Mouse (Mus musculus) lung, embryonic 15.5 days (tissue): Measurements from ENCODE around the gene Zfp276. TPM values are rescaled to one million over a fixed set of nuclear protein-coding genes. Genes with fewer than 3 reads are reported as not detected.

Source experiments
- ATAC-seq: fragments of 200-750 bp; cut with Nextera tagmentation; 2 replicates; pipeline ENCODE4 v1.8.0; 2017; ENCODE audit warnings: moderate number of reproducible peaks, borderline replicate concordance; ENCODE audit not compliant: low FRiP score, low TSS enrichment; ENCODE audit errors: extremely low read depth
- H3K27ac ChIP-seq: fragments of 300-500 bp; sonication (generic); 2 replicates; pipeline ENCODE4 v1.5.1; 2015; ENCODE audit warnings: moderate library complexity, mild to moderate bottlenecking, inconsistent platforms
- H3K27me3 ChIP-seq: fragments of 300-500 bp; sonication (generic); 2 replicates; pipeline ENCODE4 v1.6.1; 2015; ENCODE audit warnings: inconsistent platforms
- H3K36me3 ChIP-seq: fragments of 300-500 bp; sonication (generic); 2 replicates; pipeline ENCODE4 v1.6.1; 2015; ENCODE audit warnings: inconsistent platforms
- H3K4me1 ChIP-seq: fragments of 300-500 bp; sonication (generic); 2 replicates; pipeline ENCODE4 v1.6.1; 2015; ENCODE audit warnings: inconsistent platforms
- H3K4me2 ChIP-seq: fragments of 300-500 bp; sonication (generic); 2 replicates; pipeline ENCODE4 v1.6.1; 2015; ENCODE audit warnings: inconsistent platforms, mild to moderate bottlenecking, moderate library complexity
- H3K4me3 ChIP-seq: fragments of 300-500 bp; sonication (generic); 2 replicates; pipeline ENCODE4 v1.5.1; 2015; ENCODE audit warnings: mild to moderate bottlenecking, inconsistent platforms
- H3K9ac ChIP-seq: fragments of 300-500 bp; sonication (generic); 2 replicates; pipeline ENCODE4 v1.6.1; 2015; ENCODE audit warnings: inconsistent platforms
- H3K9me3 ChIP-seq: fragments of 300-500 bp; sonication (generic); 2 replicates; pipeline ENCODE4 v1.6.1; 2016; ENCODE audit warnings: inconsistent platforms
- WGBS: fragments of 180-500 bp; shearing (Covaris S2); methylation state at CpG from one replicate; pipeline ENCODE4 v1.1.7; 2015; 5-methylcytosine and 5-hydroxymethylcytosine counted together
- polyA plus RNA-seq: library from polyadenylated mRNA; unstranded; fragments of >200 nt; fragmentation: Nextera tagmentation; extraction: Ambion mirVana; gene quantifications from 2 replicates; pipeline ENCODE4 v1.2.1, GENCODE M21; 2015

The Zfp276 gene
- polyA plus RNA-seq, 1 experiment from 2014 or later = 21.6 TPM

GRCm38 (mm10) chr8:123232553-123232952, 21.4 kb upstream of the Zfp276 start:
- H3K36me3 ChIP-seq = peaks cover 3% of the 10 kb centered on the region; the same call in 1 of the 2 replicates
- no peak overlapping the region for H3K4me3 ChIP-seq
- ATAC-seq = no peak
- peaks cover 30% of the 10 kb centered on the region for H3K27me3 ChIP-seq
- H3K27ac ChIP-seq = no peak overlapping the region
- no peaks in the 10 kb centered on the region for H3K9me3 ChIP-seq
- no peak overlapping the region for H3K9ac ChIP-seq
- WGBS = 30% methylated on average over 7 of the region's 7 CpGs
- H3K4me2 ChIP-seq = no peak overlapping the region
- peaks cover 17% of the 10 kb centered on the region for H3K4me1 ChIP-seq

GRCm38 (mm10) chr8:123233300-123233699, 20.7 kb upstream of the Zfp276 start:
- H3K4me1 ChIP-seq = peaks cover 17% of the 10 kb centered on the region
- H3K27me3 ChIP-seq = peaks cover 30% of the 10 kb centered on the region
- 53% methylated on average over 13 of the region's 13 CpGs for WGBS

DNA sequence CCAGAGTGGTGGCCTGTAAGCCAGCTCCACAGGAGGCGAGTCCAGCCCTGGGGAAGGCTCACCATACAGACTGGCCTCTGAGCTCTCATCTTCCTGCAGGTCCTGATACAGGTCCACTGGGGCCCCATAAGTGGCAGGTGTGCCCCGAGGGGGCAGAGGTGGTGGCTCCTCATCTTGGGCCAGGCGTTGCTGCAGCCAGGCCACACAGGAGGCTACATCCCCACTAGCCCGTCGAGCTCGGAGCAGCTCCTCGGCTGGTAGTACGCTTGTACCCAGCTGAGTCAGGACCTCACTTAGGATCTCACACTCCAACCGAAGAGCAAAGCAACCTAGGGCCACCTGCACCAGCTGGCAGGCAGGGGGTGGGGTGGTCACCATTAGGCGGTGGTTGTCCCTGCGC, 20.2 kb upstream of the Zfp276 start:
- no peak for ATAC-seq
- WGBS = 67% methylated on average over 11 of the region's 11 CpGs
- Histone ChIP-seq H3K4me1 (peaks cover 17% of the 10 kb centered on the region), H3K4me2 (no peak overlapping the region), H3K27ac (no peak overlapping the region), H3K27me3 (peaks cover 30% of the 10 kb centered on the region), H3K9ac (no peak overlapping the region), H3K9me3 (no peaks in the 10 kb centered on the region), H3K4me3 (no peak overlapping the region), H3K36me3 (no peaks in the 10 kb centered on the region)

More at GRCm38 (mm10) chr8:123233300-123233699, 20.7 kb upstream of the Zfp276 start:
- H3K4me2 ChIP-seq = no peak overlapping the region
- no peak overlapping the region for H3K27ac ChIP-seq
- no peak overlapping the region for H3K4me3 ChIP-seq
- no peaks in the 10 kb centered on the region for H3K36me3 ChIP-seq
- no peak for ATAC-seq
- no peak overlapping the region for H3K9ac ChIP-seq
- H3K9me3 ChIP-seq = no peaks in the 10 kb centered on the region

- no peak for ATAC-seq
Observed at GRCm38 (mm10) chr8:123234918-123235519, 19.0 kb upstream of the Zfp276 start.

DNA sequence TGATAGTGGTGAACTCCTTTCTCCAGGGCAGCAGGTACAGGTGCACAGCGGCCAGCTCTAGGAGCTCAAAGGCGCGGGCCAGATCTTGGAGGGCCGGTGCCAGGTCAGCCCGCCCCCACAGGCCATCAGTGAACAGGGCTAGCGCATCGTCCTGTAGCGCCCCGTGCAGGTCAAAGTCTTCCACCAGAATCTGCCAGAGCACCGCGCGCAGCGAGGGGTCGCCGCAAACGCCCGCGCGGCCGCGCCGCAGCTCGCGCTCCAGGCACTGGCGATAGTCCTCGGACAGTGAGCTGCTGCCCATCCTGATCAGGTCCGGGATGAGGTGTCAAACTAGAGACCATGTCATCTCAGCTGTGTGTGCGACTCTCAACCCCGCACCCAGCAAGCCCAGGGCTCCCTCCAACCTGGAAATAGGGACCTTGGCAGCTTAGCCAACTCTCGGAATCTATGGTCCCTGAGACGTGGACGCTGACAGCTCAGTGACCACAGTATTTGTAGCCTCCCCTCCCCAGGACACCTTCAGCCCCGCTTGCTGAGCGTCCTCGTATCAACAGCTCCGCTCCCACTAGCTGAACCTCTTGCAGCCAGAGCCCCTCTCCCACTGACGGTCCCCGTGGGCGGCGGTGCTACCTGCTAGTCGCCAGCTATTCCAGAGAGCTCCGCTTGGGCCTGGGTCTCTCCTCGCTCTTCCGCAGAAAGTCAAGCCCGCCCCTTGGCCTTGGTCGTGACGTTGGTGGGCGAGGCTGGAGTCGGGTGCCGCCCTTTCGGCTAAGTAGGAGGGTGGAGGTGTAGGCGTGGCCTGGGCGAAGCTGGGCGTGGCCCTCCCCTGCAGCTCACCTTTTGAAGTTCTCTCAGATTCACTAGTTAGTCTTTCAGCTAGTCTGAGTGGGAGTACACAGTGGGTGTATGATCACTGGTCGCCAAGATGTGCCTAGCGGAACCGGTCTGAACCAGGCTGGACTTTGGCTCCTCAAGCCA, 18.2 kb upstream of the Zfp276 start, which contains the start of gene Spata2l:
TSS of gene Spata2l (minus strand) at position 714 of the 978 bp plus-strand sequence.
- H3K9ac ChIP-seq = peak within 1 kb of the TSS; percentile 54
- no peak within 1 kb of the TSS for H3K27ac ChIP-seq
- WGBS = 1% methylated on average over 57 of the region's 57 CpGs

More at GRCm38 (mm10) chr8:123234918-123235519, 19.0 kb upstream of the Zfp276 start:
- Histone ChIP-seq H3K4me3 (peak overlapping the region; percentile 65), H3K27ac (no peak overlapping the region), H3K4me1 (peaks cover 17% of the 10 kb centered on the region), H3K27me3 (peaks cover 30% of the 10 kb centered on the region), H3K4me2 (peak overlapping the region; percentile 90), H3K9me3 (no peaks in the 10 kb centered on the region), H3K36me3 (no peaks in the 10 kb centered on the region), H3K9ac (peak overlapping the region; percentile 54)
- WGBS = 29% methylated on average over 13 of the region's 13 CpGs

GRCm38 (mm10) chr8:123239398-123239797, 14.6 kb upstream of the Zfp276 start:
- peaks cover 5% of the 10 kb centered on the region; the same call in 1 of the 2 replicates for H3K36me3 ChIP-seq
- no peaks in the 10 kb centered on the region for H3K9me3 ChIP-seq
- no peak overlapping the region for H3K4me3 ChIP-seq
- ATAC-seq = no peak
- H3K4me2 ChIP-seq = no peak overlapping the region
- peaks cover 17% of the 10 kb centered on the region for H3K27me3 ChIP-seq
- peaks cover 17% of the 10 kb centered on the region for H3K4me1 ChIP-seq
- H3K27ac ChIP-seq = no peak overlapping the region
- WGBS = 84% methylated on average over 10 of the region's 10 CpGs
- H3K9ac ChIP-seq = no peak overlapping the region

More for the DNA sequence above, 18.2 kb upstream of the Zfp276 start, which contains the start of gene Spata2l:
- peaks cover 30% of the 10 kb centered on the region for H3K27me3 ChIP-seq
- H3K4me3 ChIP-seq = peak within 1 kb of the TSS; percentile 65
- peak; percentile 83 for ATAC-seq
- peak within 1 kb of the TSS; percentile 90 for H3K4me2 ChIP-seq
- H3K36me3 ChIP-seq = 0 out of 2 replicates have a peak, but pooled peaks cover 2% of the 10 kb centered on the region
- H3K4me1 ChIP-seq = peaks cover 17% of the 10 kb centered on the region
- no peaks in the 10 kb centered on the region for H3K9me3 ChIP-seq

DNA sequence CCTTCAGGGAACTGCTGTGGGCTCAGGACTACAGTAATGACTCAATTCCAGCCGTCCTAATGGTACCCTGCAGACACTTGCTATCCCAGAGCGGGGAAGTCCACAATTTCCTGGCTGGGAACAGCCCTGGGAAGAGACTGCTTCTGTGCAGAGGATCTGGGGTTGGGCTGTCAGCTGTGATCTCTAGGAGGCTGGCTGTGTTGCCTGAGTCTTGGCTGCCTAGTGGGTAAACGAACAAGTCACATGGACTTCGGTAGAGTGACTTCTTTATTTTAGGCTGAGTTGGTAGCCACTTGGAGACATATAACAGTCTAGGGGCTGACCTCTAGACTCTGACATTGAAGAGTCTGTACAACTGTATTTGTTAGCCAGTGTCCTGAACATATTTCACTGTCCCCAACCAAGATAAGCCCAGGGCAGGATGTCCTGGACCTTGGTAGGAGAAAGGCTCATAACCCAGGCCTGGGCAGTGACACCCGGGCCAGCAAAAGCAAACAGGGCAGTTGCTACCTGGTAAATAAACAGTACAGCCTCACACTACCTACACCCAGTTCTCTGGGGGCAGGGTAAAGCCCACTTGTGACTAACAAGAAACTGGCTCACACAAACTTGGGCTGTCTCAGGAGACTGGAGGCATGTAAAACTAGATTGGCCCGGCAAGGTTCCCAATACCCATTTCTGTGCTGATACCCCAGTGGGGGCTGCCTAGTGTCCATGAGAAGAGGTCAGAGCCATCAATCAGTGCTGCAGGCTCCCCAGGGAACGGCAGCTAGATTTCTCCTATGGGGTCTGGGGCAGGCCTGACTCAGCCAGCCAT, 11.7 kb upstream of the Zfp276 start:
- H3K36me3 ChIP-seq = peaks cover 33% of the 10 kb centered on the region
- 77% methylated on average over 7 of the region's 7 CpGs for WGBS
- H3K27ac ChIP-seq = no peak overlapping the region
- no peak for ATAC-seq
- H3K27me3 ChIP-seq = no peaks in the 10 kb centered on the region
- H3K9ac ChIP-seq = no peak overlapping the region
- no peaks in the 10 kb centered on the region for H3K9me3 ChIP-seq
- no peak overlapping the region for H3K4me2 ChIP-seq
- no peaks in the 10 kb centered on the region for H3K4me1 ChIP-seq
- H3K4me3 ChIP-seq = no peak overlapping the region

- Histone ChIP-seq H3K4me2 (no peak overlapping the region), H3K4me3 (no peak overlapping the region), H3K27ac (no peak overlapping the region), H3K9me3 (no peaks in the 10 kb centered on the region), H3K4me1 (no peaks in the 10 kb centered on the region), H3K27me3 (no peaks in the 10 kb centered on the region), H3K9ac (no peak overlapping the region), H3K36me3 (peaks cover 41% of the 10 kb centered on the region)
- 68% methylated on average over 11 of the region's 11 CpGs for WGBS
- no peak for ATAC-seq
Observed at GRCm38 (mm10) chr8:123243053-123243452, 10.9 kb upstream of the Zfp276 start.

DNA sequence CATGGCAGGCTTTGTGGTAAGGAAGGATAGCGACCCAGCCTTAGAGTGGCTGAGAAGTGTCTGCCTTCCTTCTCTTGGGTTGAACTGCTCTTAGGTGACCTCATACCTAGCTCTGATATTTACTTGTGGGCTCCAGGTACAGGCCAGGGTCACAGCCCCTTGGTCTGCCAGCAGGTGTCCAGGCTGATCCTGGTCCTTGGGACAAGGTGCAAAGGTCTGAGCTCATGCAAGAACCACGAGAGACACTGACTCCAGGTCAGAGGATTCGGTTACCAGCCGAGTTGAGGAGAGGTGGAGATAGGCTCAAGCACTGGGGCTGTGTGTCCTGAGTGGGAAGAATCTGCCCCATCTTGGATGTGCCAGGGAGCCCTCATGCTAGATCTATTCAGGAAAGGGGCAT, 9.6 kb upstream of the Zfp276 start:
- 83% methylated on average over 4 of the region's 4 CpGs for WGBS

DNA sequence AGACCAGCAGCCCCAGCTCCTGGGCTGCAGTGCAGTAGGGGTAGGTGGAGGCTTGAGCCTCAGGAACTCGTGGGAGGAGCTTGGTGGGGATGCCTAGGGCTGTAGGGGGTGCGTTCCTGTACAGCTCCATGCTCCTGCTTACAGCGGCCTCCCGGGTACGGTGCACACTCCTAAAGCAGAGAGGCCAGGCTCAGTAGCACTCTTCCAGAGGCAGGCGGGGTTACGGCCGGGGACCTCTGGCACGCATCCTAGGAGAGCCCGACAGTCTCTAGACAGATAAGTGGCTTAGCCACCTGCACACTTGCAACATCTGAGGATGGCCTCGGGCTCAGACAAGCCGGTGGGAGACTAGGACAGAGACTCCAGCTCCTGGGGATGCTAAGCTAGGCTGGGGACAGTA, 8.5 kb upstream of the Zfp276 start:
- Histone ChIP-seq H3K4me2 (no peak overlapping the region), H3K4me1 (no peaks in the 10 kb centered on the region), H3K36me3 (peaks cover 64% of the 10 kb centered on the region), H3K9me3 (no peaks in the 10 kb centered on the region), H3K4me3 (no peak overlapping the region), H3K27me3 (no peaks in the 10 kb centered on the region), H3K27ac (no peak overlapping the region), H3K9ac (no peak overlapping the region)
- WGBS = 83% methylated on average over 12 of the region's 12 CpGs
- ATAC-seq = no peak

More for the DNA sequence above, 9.6 kb upstream of the Zfp276 start:
- H3K4me2 ChIP-seq = no peak overlapping the region
- peaks cover 54% of the 10 kb centered on the region for H3K36me3 ChIP-seq
- H3K27ac ChIP-seq = no peak overlapping the region
- H3K4me3 ChIP-seq = no peak overlapping the region
- no peak for ATAC-seq
- no peaks in the 10 kb centered on the region for H3K4me1 ChIP-seq
- no peak overlapping the region for H3K9ac ChIP-seq
- no peaks in the 10 kb centered on the region for H3K27me3 ChIP-seq
- H3K9me3 ChIP-seq = no peaks in the 10 kb centered on the region

GRCm38 (mm10) chr8:123247748-123248147, 6.2 kb upstream of the Zfp276 start:
- Histone ChIP-seq H3K27me3 (no peaks in the 10 kb centered on the region), H3K27ac (no peak overlapping the region), H3K9me3 (no peaks in the 10 kb centered on the region), H3K4me1 (peaks cover 2% of the 10 kb centered on the region), H3K4me2 (no peak overlapping the region), H3K36me3 (peaks cover 66% of the 10 kb centered on the region), H3K4me3 (no peak overlapping the region), H3K9ac (no peak overlapping the region)
- 96% methylated on average over 6 of the region's 6 CpGs for WGBS
- ATAC-seq = 0 out of 2 replicates have a peak, but pooled peaks have one; percentile 24
